Mouse (Mus musculus) A20 (cell line): Measurements from ENCODE around the gene Six4.
"Not testable (repeated sequence)": the region's sequence is repeated elsewhere in the genome, so short reads cannot be mapped to it uniquely, and the experiment has no call there.

Experiments
- DNase-seq: peaks from one replicate; pipeline ENCODE4 v3.0.0-alpha.2; 2011; ENCODE audit warnings: low read depth, low spot score

Six4 gene

GRCm38 (mm10) chr12:73088500-73088899 is 24.8 kb downstream of the Six4 start:
- no peak for DNase-seq

- no peak for DNase-seq
These were observed 26.2 kb downstream of the Six4 start for GRCm38 (mm10) chr12:73087086-73087485.

GRCm38 (mm10) chr12:73085739-73086630 is 27.3 kb downstream of the Six4 start:
- DNase-seq: no peak

GRCm38 (mm10) chr12:73083773-73084172 is 29.5 kb downstream of the Six4 start:
- peak; percentile 12 for DNase-seq

GRCm38 (mm10) chr12:73081828-73082227 is 31.4 kb downstream of the Six4 start:
- DNase-seq: not testable (repeated sequence)

- no peak for DNase-seq
These were observed 52.3 kb downstream of the Six4 start for GRCm38 (mm10) chr12:73060805-73061410.

GRCm38 (mm10) chr12:73057492-73057891 is 55.8 kb downstream of the Six4 start:
- no peak for DNase-seq

GRCm38 (mm10) chr12:73055451-73055850 is 57.8 kb downstream of the Six4 start:
- DNase-seq: no peak

- no peak for DNase-seq
These were observed 58.6 kb downstream of the Six4 start for GRCm38 (mm10) chr12:73054576-73055185.

GRCm38 (mm10) chr12:73053668-73054241 is 59.5 kb downstream of the Six4 start, which contains the start of gene Six1:
Gene Six1 (minus strand): TSS chr12:73053887.
- peak; percentile 85 for DNase-seq

- DNase-seq: no peak
These were observed 60.3 kb downstream of the Six4 start for GRCm38 (mm10) chr12:73052651-73053591.

- DNase-seq: no peak
These were observed 61.1 kb downstream of the Six4 start for GRCm38 (mm10) chr12:73052036-73052650.

GRCm38 (mm10) chr12:73050811-73051580 is 62.3 kb downstream of the Six4 start:
- no peak for DNase-seq

GRCm38 (mm10) chr12:73050305-73050704 is 63.0 kb downstream of the Six4 start:
- no peak for DNase-seq
